Mouse (Mus musculus) midbrain, embryonic 14.5 days (tissue): ENCODE measurements at regions not wholly inside any gene's neighbourhood (a gene's known extent, or its start where the extent isn't known, plus 50 kb on each side); places are given as distances from the start of the nearest gene placed in this dataset.
A peak's percentile ranks its signal among the peaks of the same experiment; 100 is the strongest.
"Not testable (repeated sequence)": the region's sequence is repeated elsewhere in the genome, so short reads cannot be mapped to it uniquely, and the experiment has no call there.

Experiments used
- ATAC-seq: fragments of 200-750 bp; cut with Nextera tagmentation; 2 replicates; pipeline ENCODE4 v1.8.0; 2017; ENCODE audit warnings: moderate number of reproducible peaks, moderate library complexity; ENCODE audit not compliant: low FRiP score, low TSS enrichment
- DNase-seq: peaks from one replicate; pipeline ENCODE4 v3.0.0-alpha.2; 2015
- H3K27ac ChIP-seq: fragments of 300-500 bp; sonication (generic); replicated peaks from 2 replicates; pipeline ENCODE4 v1.5.1; 2014; ENCODE audit warnings: mild to moderate bottlenecking, low read depth, low read length, moderate library complexity
- H3K27me3 ChIP-seq: fragments of 300-500 bp; sonication (generic); 2 replicates; pipeline ENCODE4 v1.6.1; 2014; ENCODE audit warnings: low read length, control low read depth, mixed read lengths; ENCODE audit not compliant: control insufficient read depth, insufficient read depth
- H3K36me3 ChIP-seq: fragments of 300-500 bp; sonication (generic); 2 replicates; pipeline ENCODE4 v1.6.1; 2014; ENCODE audit warnings: low read length, control low read depth; ENCODE audit not compliant: control insufficient read depth, insufficient read depth
- H3K4me1 ChIP-seq: fragments of 300-500 bp; sonication (generic); 2 replicates; pipeline ENCODE4 v1.6.1; 2014; ENCODE audit warnings: mild to moderate bottlenecking, antibody characterized with exemption, low read length, control low read depth; ENCODE audit not compliant: control insufficient read depth, insufficient read depth
- H3K4me2 ChIP-seq: fragments of 300-500 bp; sonication (generic); 2 replicates; pipeline ENCODE4 v1.6.1; 2014; ENCODE audit warnings: mild to moderate bottlenecking, low read length, moderate library complexity
- H3K4me3 ChIP-seq: fragments of 300-500 bp; sonication (generic); replicated peaks from 2 replicates; pipeline ENCODE4 v1.5.1; 2014; ENCODE audit warnings: low read depth, low read length
- H3K9ac ChIP-seq: fragments of 300-500 bp; sonication (generic); replicated peaks from 2 replicates; pipeline ENCODE4 v1.6.1; 2014; ENCODE audit warnings: mild to moderate bottlenecking, low read length, moderate library complexity
- H3K9me3 ChIP-seq: fragments of 300-500 bp; sonication (generic); 2 replicates; pipeline ENCODE4 v1.6.1; 2016; ENCODE audit warnings: low read length, control low read depth, mixed read lengths; ENCODE audit not compliant: control insufficient read depth
- WGBS: fragments of 180-500 bp; shearing (Covaris S2); extraction: QIAGEN DNeasy Blood & Tissue Kit; methylation state at CpG from one replicate; pipeline ENCODE4 v1.1.7; 2014; 5-methylcytosine and 5-hydroxymethylcytosine counted together

GRCm38 (mm10) chr11:91213104-91213503 is 364.3 kb downstream of the Kif2b start:
- H3K36me3 ChIP-seq: no peaks in the 10 kb centered on the region
- no peaks in the 10 kb centered on the region for H3K9me3 ChIP-seq
- ATAC-seq (no peak), DNase-seq (no peak)
- H3K4me2 ChIP-seq: no peak overlapping the region
- H3K27ac ChIP-seq: no peak overlapping the region
- H3K9ac ChIP-seq: no peak overlapping the region
- peaks cover 5% of the 10 kb centered on the region; the same call in 1 of the 2 replicates for H3K4me1 ChIP-seq
- H3K27me3 ChIP-seq: no peaks in the 10 kb centered on the region
- H3K4me3 ChIP-seq: no peak overlapping the region
- 70% methylated on average over 2 of the region's 2 CpGs for WGBS

- H3K27ac ChIP-seq: no peak overlapping the region
- no peak overlapping the region for H3K9ac ChIP-seq
- no peak overlapping the region for H3K4me2 ChIP-seq
- 28% methylated on average over 7 of the region's 7 CpGs for WGBS
- no peaks in the 10 kb centered on the region for H3K9me3 ChIP-seq
- no peak for ATAC-seq
- 0 out of 2 replicates have a peak, but pooled peaks cover 2% of the 10 kb centered on the region for H3K4me1 ChIP-seq
- no peaks in the 10 kb centered on the region for H3K27me3 ChIP-seq
- no peaks in the 10 kb centered on the region for H3K36me3 ChIP-seq
- H3K4me3 ChIP-seq: no peak overlapping the region
- peak; percentile 41 for DNase-seq
Observed at GRCm38 (mm10) chr11:91206470-91206869, 370.9 kb downstream of the Kif2b start.

GRCm38 (mm10) chr11:91204416-91204815 is 372.9 kb downstream of the Kif2b start:
- peak overlapping the region; percentile 18 for H3K4me2 ChIP-seq
- no peak for ATAC-seq

GRCm38 (mm10) chr11:91196841-91197240 is 380.5 kb downstream of the Kif2b start:
- no peaks in the 10 kb centered on the region for H3K36me3 ChIP-seq
- H3K9me3 ChIP-seq: no peaks in the 10 kb centered on the region
- no peak overlapping the region for H3K4me2 ChIP-seq
- H3K9ac ChIP-seq: no peak overlapping the region
- H3K4me1 ChIP-seq: peaks cover 8% of the 10 kb centered on the region; the same call in 1 of the 2 replicates
- 2% methylated on average over 4 of the region's 4 CpGs for WGBS
- no peaks in the 10 kb centered on the region for H3K27me3 ChIP-seq
- H3K27ac ChIP-seq: no peak overlapping the region
- ATAC-seq: no peak
- H3K4me3 ChIP-seq: no peak overlapping the region
- DNase-seq: no peak

More at GRCm38 (mm10) chr11:91204416-91204815, 372.9 kb downstream of the Kif2b start:
- Histone ChIP-seq H3K4me3 (no peak overlapping the region), H3K27ac (no peak overlapping the region), H3K9ac (no peak overlapping the region), H3K36me3 (no peaks in the 10 kb centered on the region), H3K27me3 (no peaks in the 10 kb centered on the region), H3K9me3 (no peaks in the 10 kb centered on the region), H3K4me1 (0 out of 2 replicates have a peak, but pooled peaks cover 2% of the 10 kb centered on the region)
- DNase-seq: no peak
- WGBS: 65% methylated on average over 7 of the region's 7 CpGs

- Histone ChIP-seq H3K4me3 (no peak overlapping the region), H3K4me1 (peaks cover 8% of the 10 kb centered on the region; the same call in 1 of the 2 replicates), H3K36me3 (no peaks in the 10 kb centered on the region), H3K27me3 (no peaks in the 10 kb centered on the region), H3K4me2 (no peak overlapping the region), H3K9me3 (no peaks in the 10 kb centered on the region), H3K27ac (no peak overlapping the region), H3K9ac (no peak overlapping the region)
- WGBS: 14% methylated on average over 6 of the region's 6 CpGs
- DNase-seq (no peak), ATAC-seq (no peak)
Observed at GRCm38 (mm10) chr11:91196351-91196750, 381.0 kb downstream of the Kif2b start.

GRCm38 (mm10) chr11:91167336-91167735 is 410.0 kb downstream of the Kif2b start:
- H3K4me2 ChIP-seq, H3K9ac ChIP-seq, H3K4me1 ChIP-seq, H3K27me3 ChIP-seq, DNase-seq, H3K27ac ChIP-seq, H3K36me3 ChIP-seq, H3K4me3 ChIP-seq, H3K9me3 ChIP-seq, ATAC-seq: not testable (repeated sequence)
- 90% methylated on average over 2 of the region's 2 CpGs for WGBS

GRCm38 (mm10) chr11:91133753-91134270 is 443.5 kb downstream of the Kif2b start:
- H3K9me3 ChIP-seq: no peaks in the 10 kb centered on the region
- no peaks in the 10 kb centered on the region for H3K27me3 ChIP-seq
- WGBS: 51% methylated on average over 9 of the region's 9 CpGs
- H3K4me1 ChIP-seq: peaks cover 20% of the 10 kb centered on the region
- no peak overlapping the region for H3K4me3 ChIP-seq
- peak overlapping the region; percentile 26; the same call in 1 of the 2 replicates for H3K27ac ChIP-seq
- ATAC-seq (no peak), DNase-seq (peak; percentile 10)
- no peaks in the 10 kb centered on the region for H3K36me3 ChIP-seq
- no peak overlapping the region for H3K4me2 ChIP-seq
- no peak overlapping the region for H3K9ac ChIP-seq

GRCm38 (mm10) chr11:91132771-91133380 is 444.5 kb downstream of the Kif2b start:
- 22% methylated on average over 7 of the region's 7 CpGs for whole genome bisulfite sequencing
- H3K36me3 ChIP-seq: no peaks in the 10 kb centered on the region
- H3K4me3 ChIP-seq: no peak overlapping the region
- no peaks in the 10 kb centered on the region for H3K9me3 ChIP-seq
- H3K9ac ChIP-seq: no peak overlapping the region
- H3K4me2 ChIP-seq: 0 out of 2 replicates have a peak overlapping the region, but pooled peaks have one; percentile 9
- ATAC-seq (no peak), DNase-seq (peak; percentile 80)
- peaks cover 20% of the 10 kb centered on the region for H3K4me1 ChIP-seq
- H3K27ac ChIP-seq: peak overlapping the region; percentile 55
- H3K27me3 ChIP-seq: no peaks in the 10 kb centered on the region

- H3K9me3 ChIP-seq: no peaks in the 10 kb centered on the region
- H3K4me2 ChIP-seq: no peak overlapping the region
- no peaks in the 10 kb centered on the region for H3K36me3 ChIP-seq
- H3K4me3 ChIP-seq: no peak overlapping the region
- H3K27ac ChIP-seq: no peak overlapping the region
- H3K4me1 ChIP-seq: peaks cover 20% of the 10 kb centered on the region
- no peaks in the 10 kb centered on the region for H3K27me3 ChIP-seq
- H3K9ac ChIP-seq: no peak overlapping the region
- DNase-seq: peak; percentile 9
- no peak for ATAC-seq
- WGBS: 14% methylated on average over 6 of the region's 6 CpGs
Observed at GRCm38 (mm10) chr11:91131960-91132359, 443.8 kb upstream of the Tom1l1 start.
